Mouse (Mus musculus): ENCODE results near the gene Gse1. TPM values are rescaled to one million over a fixed set of nuclear protein-coding genes. Genes with fewer than 3 reads are reported as not detected.

Gse1 gene
- total RNA-seq, 1 experiment = 21.4 TPM

- in situ Hi-C loops (cut with MboI; ENCODE audit: low sequenced_read_pairs in 2 of 2, unreplicated experiment in 2 of 2) = no loop called here
- Histone ChIP-seq H3K27ac (ENCODE audit: insufficient read depth, low read depth, low read length, poor library complexity, severe bottlenecking) (peak overlapping the region; percentile 98), H3K9ac (ENCODE audit: insufficient read depth, low read depth, low read length, poor library complexity, severe bottlenecking) (peak overlapping the region; percentile 75; the same call in 1 of the 2 replicates), H3K4me3 (ENCODE audit: insufficient read depth in 1 of 2, low read depth in 1 of 2, low read length in 2 of 2, poor library complexity in 1 of 2, severe bottlenecking in 1 of 2) (peak overlapping the region in 1 of 2 experiments; percentile 66; a peak in 2 of 4 replicates), H3K4me1 (ENCODE audit: control insufficient read depth in 2 of 2, insufficient read depth in 2 of 2, low read length in 2 of 2, poor library complexity in 1 of 2) (peaks cover 22 to 51% of the 10 kb centered on the region in 2 experiments), H3K36me3 (ENCODE audit: control insufficient read depth, insufficient read depth, low read length, poor library complexity, severe bottlenecking) (no peaks in the 10 kb centered on the region), H3K9me3 (ENCODE audit: control insufficient read depth, insufficient read depth, low read depth, low read length) (no peaks in the 10 kb centered on the region)
- no peak for TF ChIP-seq ZC3H11A (IDR thresholded peaks at IDR 0.05; ENCODE audit: borderline replicate concordance, low read depth, low read length)
- no peak for TF ChIP-seq CHD2 (IDR thresholded peaks at IDR 0.05; ENCODE audit: low read depth, low read length)
- no peak for TF ChIP-seq ZNF384 (IDR thresholded peaks at IDR 0.05; ENCODE audit: low read depth, low read length)
- TF ChIP-seq MAFK (IDR thresholded peaks at IDR 0.05; ENCODE audit: insufficient read depth, low read depth, low read length) = no peak
- no peak for TF ChIP-seq HCFC1 (IDR thresholded peaks at IDR 0.05; ENCODE audit: borderline replicate concordance, insufficient read depth, low read length)
- DNase-seq (ENCODE audit: low read depth, low spot score) = peak; percentile 91
Observed at GRCm38 (mm10) chr8:120336909-120337555, 108.8 kb downstream of the Gse1 start.

- H3K9ac ChIP-seq (ENCODE audit: insufficient read depth, low read depth, low read length, poor library complexity, severe bottlenecking) = 0 out of 2 replicates have a peak overlapping the region, but pooled peaks have one; percentile 6
- no peak overlapping the region for H3K4me3 ChIP-seq (ENCODE audit: insufficient read depth in 1 of 2, low read depth in 1 of 2, low read length in 2 of 2, poor library complexity in 1 of 2, severe bottlenecking in 1 of 2)
- TF ChIP-seq HCFC1 (IDR thresholded peaks at IDR 0.05; ENCODE audit: borderline replicate concordance, insufficient read depth, low read length) (no peak), ZC3H11A (IDR thresholded peaks at IDR 0.05; ENCODE audit: borderline replicate concordance, low read depth, low read length) (no peak), ZNF384 (IDR thresholded peaks at IDR 0.05; ENCODE audit: low read depth, low read length) (no peak), MAFK (IDR thresholded peaks at IDR 0.05; ENCODE audit: insufficient read depth, low read depth, low read length) (no peak), CHD2 (IDR thresholded peaks at IDR 0.05; ENCODE audit: low read depth, low read length) (no peak)
- H3K9me3 ChIP-seq (ENCODE audit: control insufficient read depth, insufficient read depth, low read depth, low read length) = no peaks in the 10 kb centered on the region
- no peak for DNase-seq (ENCODE audit: low read depth, low spot score)
- H3K4me1 ChIP-seq (ENCODE audit: control insufficient read depth in 2 of 2, insufficient read depth in 2 of 2, low read length in 2 of 2, poor library complexity in 1 of 2) = peaks cover 21 to 47% of the 10 kb centered on the region in 2 experiments
- in situ Hi-C loops (cut with MboI; ENCODE audit: low sequenced_read_pairs in 2 of 2, unreplicated experiment in 2 of 2) = no loop called here
- H3K36me3 ChIP-seq (ENCODE audit: control insufficient read depth, insufficient read depth, low read length, poor library complexity, severe bottlenecking) = no peaks in the 10 kb centered on the region
- H3K27ac ChIP-seq (ENCODE audit: insufficient read depth, low read depth, low read length, poor library complexity, severe bottlenecking) = peak overlapping the region; percentile 98
Observed at GRCm38 (mm10) chr8:120337627-120338026, 109.4 kb downstream of the Gse1 start.

- H3K4me1 ChIP-seq (ENCODE audit: control insufficient read depth in 2 of 2, insufficient read depth in 2 of 2, low read length in 2 of 2, poor library complexity in 1 of 2) = peaks cover 14 to 40% of the 10 kb centered on the region in 2 experiments
- H3K27ac ChIP-seq (ENCODE audit: insufficient read depth, low read depth, low read length, poor library complexity, severe bottlenecking) = no peak overlapping the region
- TF ChIP-seq HCFC1 (IDR thresholded peaks at IDR 0.05; ENCODE audit: borderline replicate concordance, insufficient read depth, low read length) (no peak), ZNF384 (IDR thresholded peaks at IDR 0.05; ENCODE audit: low read depth, low read length) (no peak), MAFK (IDR thresholded peaks at IDR 0.05; ENCODE audit: insufficient read depth, low read depth, low read length) (0 out of 2 replicates have a peak, but pooled peaks have one; percentile 11)
- H3K36me3 ChIP-seq (ENCODE audit: control insufficient read depth, insufficient read depth, low read length, poor library complexity, severe bottlenecking) = no peaks in the 10 kb centered on the region
- H3K9ac ChIP-seq (ENCODE audit: insufficient read depth, low read depth, low read length, poor library complexity, severe bottlenecking) = no peak overlapping the region
- no peak for DNase-seq (ENCODE audit: low read depth, low spot score)
- H3K9me3 ChIP-seq (ENCODE audit: control insufficient read depth, insufficient read depth, low read depth, low read length) = no peaks in the 10 kb centered on the region
- no peak overlapping the region for H3K4me3 ChIP-seq (ENCODE audit: insufficient read depth in 1 of 2, low read depth in 1 of 2, low read length in 2 of 2, poor library complexity in 1 of 2, severe bottlenecking in 1 of 2)
- in situ Hi-C loops (cut with MboI; ENCODE audit: low sequenced_read_pairs in 2 of 2, unreplicated experiment in 2 of 2) = no loop called here
Observed at GRCm38 (mm10) chr8:120338678-120339077, 110.4 kb downstream of the Gse1 start.

GRCm38 (mm10) chr8:120339743-120340142 is 111.5 kb downstream of the Gse1 start:
- Histone ChIP-seq H3K4me1 (ENCODE audit: control insufficient read depth in 2 of 2, insufficient read depth in 2 of 2, low read length in 2 of 2, poor library complexity in 1 of 2) (peaks cover 14 to 36% of the 10 kb centered on the region in 2 experiments), H3K9ac (ENCODE audit: insufficient read depth, low read depth, low read length, poor library complexity, severe bottlenecking) (no peak overlapping the region; the same call in 1 of the 2 replicates), H3K36me3 (ENCODE audit: control insufficient read depth, insufficient read depth, low read length, poor library complexity, severe bottlenecking) (no peaks in the 10 kb centered on the region), H3K27ac (ENCODE audit: insufficient read depth, low read depth, low read length, poor library complexity, severe bottlenecking) (no peak overlapping the region), H3K9me3 (ENCODE audit: control insufficient read depth, insufficient read depth, low read depth, low read length) (no peaks in the 10 kb centered on the region), H3K4me3 (ENCODE audit: insufficient read depth in 1 of 2, low read depth in 1 of 2, low read length in 2 of 2, poor library complexity in 1 of 2, severe bottlenecking in 1 of 2) (no peak overlapping the region)
- TF ChIP-seq ZNF384 (IDR thresholded peaks at IDR 0.05; ENCODE audit: low read depth, low read length) (no peak), HCFC1 (IDR thresholded peaks at IDR 0.05; ENCODE audit: borderline replicate concordance, insufficient read depth, low read length) (no peak), CHD2 (IDR thresholded peaks at IDR 0.05; ENCODE audit: low read depth, low read length) (no peak), MAFK (IDR thresholded peaks at IDR 0.05; ENCODE audit: insufficient read depth, low read depth, low read length) (no peak), ZC3H11A (IDR thresholded peaks at IDR 0.05; ENCODE audit: borderline replicate concordance, low read depth, low read length) (no peak)
- DNase-seq (ENCODE audit: low read depth, low spot score) = no peak
- in situ Hi-C loops (cut with MboI; ENCODE audit: low sequenced_read_pairs in 2 of 2, unreplicated experiment in 2 of 2) = no loop called here
